30 mouse cellular contexts compared by ENCODE assay signal in genomic region chr6:130404882-130405281, GRCm38 (mm10). TPM values are rescaled to one million over a fixed set of nuclear protein-coding genes. Genes with fewer than 3 reads are reported as not detected.
DNase-seq lines count a peak whose midpoint lies in the region; ATAC-seq lines count a peak whose summit lies in the region.
"Had no signal": no experiment of that assay in that cellular context is flagged by ENCODE, and none has a peak within 500 bp of the region (broad histone marks: within the 10 kb centered on the region; RNA-seq: fewer than 3 reads in every experiment).

No protein-coding gene starts in this region.

- H3K4me2 ChIP-seq in liver, embryonic 12.5 days = no peak overlapping the region
- H3K4me2 ChIP-seq: embryonic facial prominence, embryonic 12.5 days; embryonic facial prominence, embryonic 15.5 days; heart, embryonic 12.5 days; heart, embryonic 15.5 days; hindbrain, embryonic 14.5 days had no signal

- H3K27ac ChIP-seq in liver, embryonic 12.5 days = no peak overlapping the region
- H3K27ac ChIP-seq: embryonic facial prominence, embryonic 12.5 days; embryonic facial prominence, embryonic 15.5 days; heart, embryonic 15.5 days; hindbrain, embryonic 14.5 days; hindbrain, postnatal 0 days had no signal

- intact Hi-C loops in left cerebral cortex, postnatal 25 days (cut with DNase I) = no loop called here

- no peak overlapping the region for H3K4me3 ChIP-seq in liver, embryonic 12.5 days
- H3K4me3 ChIP-seq: embryonic facial prominence, embryonic 12.5 days; embryonic facial prominence, embryonic 15.5 days; heart, embryonic 12.5 days; heart, embryonic 15.5 days had no signal

- H3K27me3 ChIP-seq in liver, embryonic 12.5 days (replicated peaks) = no peaks in the 10 kb centered on the region
- H3K27me3 ChIP-seq: embryonic facial prominence, embryonic 12.5 days; embryonic facial prominence, embryonic 15.5 days; heart, embryonic 12.5 days; heart, embryonic 15.5 days had no signal

- ATAC-seq in common myeloid progenitor, adult 5-6 weeks (replicated peaks; ENCODE audit: low read depth, poor library complexity, severe bottlenecking) = peak; percentile 99
- ATAC-seq in megakaryocyte progenitor cell, adult 5-6 weeks (replicated peaks; ENCODE audit: poor library complexity) = peak; percentile 81
- no peak for ATAC-seq in liver, embryonic 12.5 days
- ATAC-seq: activated CD4-positive, CD25-positive, alpha-beta regulatory T cell, adult 4 months; forebrain, embryonic 14.5 days; forebrain, postnatal 0 days; hindbrain, postnatal 0 days; inflammation-experienced regulatory T-cells, adult 6 months; intestine, embryonic 16.5 days had no signal

- no peak overlapping the region for H3K9ac ChIP-seq in liver, embryonic 12.5 days
- H3K9ac ChIP-seq: embryonic facial prominence, embryonic 12.5 days; embryonic facial prominence, embryonic 15.5 days; forebrain, postnatal 0 days; heart, embryonic 12.5 days; heart, embryonic 15.5 days; hindbrain, embryonic 14.5 days had no signal

- H3K4me1 ChIP-seq in liver, embryonic 12.5 days = no peaks in the 10 kb centered on the region
- H3K4me1 ChIP-seq: embryonic facial prominence, embryonic 12.5 days; embryonic facial prominence, embryonic 15.5 days; heart, embryonic 12.5 days; heart, embryonic 15.5 days had no signal

- DNase-seq in left cerebral cortex, adult 9 months (ENCODE audit: low spot score in 2 of 2) = peak; percentile 3 to 4
- DNase-seq in left cerebral cortex, postnatal 25 days (ENCODE audit: low spot score in 2 of 2) = no peak
- DNase-seq in cerebellum, adult 11 months = no peak
- DNase-seq: adrenal gland, adult 8-10 months; adrenal gland, postnatal 25 days; cerebellum, adult 2 months; cerebellum, postnatal 14 days; forebrain, postnatal 0 days; gastrocnemius, postnatal 10 days; heart, adult 18-20 months; heart, postnatal 10 days; heart, postnatal 36 days had no signal

- 0 out of 2 replicates have a peak, but pooled peaks cover 4% of the 10 kb centered on the region for H3K9me3 ChIP-seq in liver, embryonic 12.5 days (replicated peaks)

- H3K36me3 ChIP-seq in liver, embryonic 12.5 days = no peaks in the 10 kb centered on the region
- H3K36me3 ChIP-seq: embryonic facial prominence, embryonic 12.5 days; embryonic facial prominence, embryonic 15.5 days; heart, embryonic 12.5 days; heart, embryonic 15.5 days had no signal

- 42% methylated on average over 1 of the region's 1 CpGs for WGBS in liver, embryonic 12.5 days (ENCODE audit: insufficient replicate concordance)

RNA-seq across cellular contexts. Expression of gene Klra1, which starts 18.2 kb away (rescaled TPM):
- total RNA-seq in left cerebral cortex, postnatal 25 days (2021) = not detected
- total RNA-seq in common myeloid progenitor, adult 5-6 weeks (2017) = 0.27 and 0.68 TPM in 2 replicates
- total RNA-seq in megakaryocyte progenitor cell, adult 5-6 weeks (2015) = not detected in 2 replicates
- total RNA-seq in megakaryocyte progenitor cell, adult 5-6 weeks (2017) = not detected in 2 replicates
- not detected in 2 replicates for polyA plus RNA-seq in liver, embryonic 12.5 days (2016; fragmentation: Nextera tagmentation; extraction: Ambion mirVana)
- total RNA-seq: adrenal gland, postnatal 25 days; ES-E14; forebrain, postnatal 0 days; gastrocnemius, adult 18-20 months; gastrocnemius, postnatal 10 days; gastrocnemius, postnatal 4 days; heart, adult 18-20 months; heart, postnatal 10 days; heart, postnatal 36 days; hindbrain, postnatal 0 days had no signal
- polyA plus RNA-seq: activated CD4-positive, CD25-positive, alpha-beta regulatory T cell, adult 4 months; cerebellum, adult 2 months; embryonic facial prominence, embryonic 12.5 days; embryonic facial prominence, embryonic 15.5 days; forebrain, embryonic 11.5 days; forebrain, embryonic 14.5 days; forebrain, postnatal 0 days; heart, embryonic 12.5 days; heart, embryonic 15.5 days; hindbrain, embryonic 11.5 days; hindbrain, embryonic 14.5 days; hindbrain, postnatal 0 days; intestine, embryonic 16.5 days had no signal

Comparison
In these comparisons a context has a peak if more than half of its experiments do, and no peak if none do; other contexts are left out.
1. DNase-seq: peak in left cerebral cortex, adult 9 months (2 of 2); none in left cerebral cortex, postnatal 25 days (0 of 2) and cerebellum, adult 11 months (single experiment).